Mouse (Mus musculus): ENCODE measurements around the gene Aifm3.
"Not testable (repeated sequence)": the region's sequence is repeated elsewhere in the genome, so short reads cannot be mapped to it uniquely, and the experiment has no call there.

Gene Aifm3

GRCm38 (mm10) chr16:17553910-17554685 is 64.7 kb downstream of the Aifm3 start:
- DNase-seq (ENCODE audit: low spot score): peak; percentile 48

GRCm38 (mm10) chr16:17554702-17555101 is 65.3 kb downstream of the Aifm3 start:
- DNase-seq (ENCODE audit: low spot score): not testable (repeated sequence)

- no peak for DNase-seq (ENCODE audit: low spot score)
These were observed 66.8 kb downstream of the Aifm3 start for GRCm38 (mm10) chr16:17556180-17556579.

- no peak for DNase-seq (ENCODE audit: low spot score)
These were observed 67.5 kb downstream of the Aifm3 start for GRCm38 (mm10) chr16:17556907-17557306.

Data from ovary, adult 18-20 months (tissue).